Mouse (Mus musculus): ENCODE results near the gene Dcaf8.

GRCm38 (mm10) chr1:172217148-172217547, 69.3 kb downstream of the Dcaf8 start:
- TF ChIP-seq TAL1 (IDR thresholded peaks at IDR 0.05; ENCODE audit: low read length) (no peak), GATA1 (IDR thresholded peaks at IDR 0.05; ENCODE audit: low read length) (no peak)

Data from erythroblast, embryonic 14.5 days (primary cell).